ENCODE assay signal across 19 mouse cellular contexts in genomic region chr7:138719115-138719514, GRCm38 (mm10).
"Had no signal": no experiment of that assay in that cellular context is flagged by ENCODE, and none has a peak within 500 bp of the region (broad histone marks: within the 10 kb centered on the region; RNA-seq: fewer than 3 reads in every experiment).

No protein-coding gene starts in this region.

- H3K36me3 ChIP-seq: liver, embryonic 15.5 days; lung, embryonic 15.5 days; neural tube, embryonic 12.5 days; stomach, embryonic 15.5 days had no signal

- H3K4me1 ChIP-seq: liver, embryonic 15.5 days; lung, embryonic 15.5 days; megakaryocyte, embryonic 14.5 days; stomach, embryonic 15.5 days had no signal

- H3K4me3 ChIP-seq: liver, embryonic 15.5 days; lung, embryonic 15.5 days; megakaryocyte, embryonic 14.5 days; neural tube, embryonic 12.5 days; stomach, embryonic 15.5 days had no signal

- H3K27ac ChIP-seq: liver, embryonic 15.5 days; lung, embryonic 15.5 days; macrophage; neural tube, embryonic 12.5 days; stomach, embryonic 15.5 days; stomach, postnatal 0 days had no signal

- H3K27me3 ChIP-seq: liver, embryonic 15.5 days; lung, embryonic 15.5 days; megakaryocyte, embryonic 14.5 days; neural tube, embryonic 12.5 days; stomach, embryonic 15.5 days had no signal

- H3K9me3 ChIP-seq: liver, embryonic 15.5 days; lung, embryonic 15.5 days; megakaryocyte, embryonic 14.5 days; neural tube, embryonic 12.5 days; stomach, embryonic 15.5 days had no signal

- H3K9ac ChIP-seq: liver, embryonic 15.5 days; liver, postnatal 0 days; lung, embryonic 15.5 days; neural tube, embryonic 12.5 days; stomach, embryonic 15.5 days had no signal

- H3K4me2 ChIP-seq: liver, embryonic 15.5 days; lung, embryonic 15.5 days; midbrain, embryonic 11.5 days; neural tube, embryonic 12.5 days; stomach, embryonic 15.5 days had no signal

- ATAC-seq: liver, postnatal 0 days; lung, postnatal 0 days; midbrain, embryonic 16.5 days had no signal

- DNase-seq: liver, postnatal 0 days; lung, adult 2 months; lung, postnatal 14 days; lung, postnatal 36 days; midbrain, embryonic 14.5 days; right cerebral cortex, postnatal 14 days; thymus, adult 2 months; thymus, postnatal 25 days; thymus, postnatal 4 days had no signal
